Mouse (Mus musculus) hindbrain, embryonic 16.5 days (tissue): Measurements from ENCODE around the gene Fos. TPM values are rescaled to one million over a fixed set of nuclear protein-coding genes. Genes with fewer than 3 reads are reported as not detected.

Experiments
- ATAC-seq: fragments of 200-750 bp; cut with Nextera tagmentation; 2 replicates; pipeline ENCODE4 v1.8.0; 2017; ENCODE audit warnings: moderate TSS enrichment, moderate library complexity
- H3K27ac ChIP-seq: fragments of 300-500 bp; sonication (generic); 2 replicates; pipeline ENCODE4 v1.5.1; 2014; ENCODE audit warnings: low read depth, mild to moderate bottlenecking, control low read depth, low read length, moderate library complexity
- H3K27me3 ChIP-seq: fragments of 300-500 bp; sonication (generic); replicated peaks from 2 replicates; pipeline ENCODE4 v1.6.1; 2014; ENCODE audit warnings: low read length; ENCODE audit not compliant: control insufficient read depth, insufficient read depth
- H3K36me3 ChIP-seq: fragments of 300-500 bp; sonication (generic); 2 replicates; pipeline ENCODE4 v1.6.1; 2014; ENCODE audit warnings: mild to moderate bottlenecking, low read length, moderate library complexity, mixed read lengths; ENCODE audit not compliant: control insufficient read depth, insufficient read depth
- H3K4me1 ChIP-seq: fragments of 300-500 bp; sonication (generic); 2 replicates; pipeline ENCODE4 v1.6.1; 2014; ENCODE audit warnings: low read depth, low read length; ENCODE audit not compliant: control insufficient read depth, insufficient read depth
- H3K4me2 ChIP-seq: fragments of 300-500 bp; sonication (generic); 2 replicates; pipeline ENCODE4 v1.6.1; 2014; ENCODE audit warnings: mild to moderate bottlenecking, low read length, control low read depth, moderate library complexity
- H3K4me3 ChIP-seq: fragments of 300-500 bp; sonication (generic); 2 replicates; pipeline ENCODE4 v1.5.1; 2014; ENCODE audit warnings: mild to moderate bottlenecking, low read length, control low read depth, moderate library complexity
- H3K9ac ChIP-seq: fragments of 300-500 bp; sonication (generic); 2 replicates; pipeline ENCODE4 v1.6.1; 2014; ENCODE audit warnings: low read depth, mild to moderate bottlenecking, control low read depth, low read length, moderate library complexity
- H3K9me3 ChIP-seq: fragments of 300-500 bp; sonication (generic); 2 replicates; pipeline ENCODE4 v1.6.1; 2014; ENCODE audit warnings: mild to moderate bottlenecking, low read length, moderate library complexity; ENCODE audit not compliant: control insufficient read depth
- WGBS: fragments of 180-500 bp; shearing (Covaris S2); extraction: QIAGEN DNeasy Blood & Tissue Kit; methylation state at CpG from one replicate; pipeline ENCODE4 v1.1.7; 2014; 5-methylcytosine and 5-hydroxymethylcytosine counted together
- polyA plus RNA-seq: library from polyadenylated mRNA; unstranded; fragments of >200 nt; fragmentation: Nextera tagmentation; extraction: Ambion mirVana; gene quantifications from 2 replicates; pipeline ENCODE4 v1.2.1, GENCODE M21; 2015

The Fos gene
- polyA plus RNA-seq, 1 experiment from 2014 or later: 3.9 TPM

DNA sequence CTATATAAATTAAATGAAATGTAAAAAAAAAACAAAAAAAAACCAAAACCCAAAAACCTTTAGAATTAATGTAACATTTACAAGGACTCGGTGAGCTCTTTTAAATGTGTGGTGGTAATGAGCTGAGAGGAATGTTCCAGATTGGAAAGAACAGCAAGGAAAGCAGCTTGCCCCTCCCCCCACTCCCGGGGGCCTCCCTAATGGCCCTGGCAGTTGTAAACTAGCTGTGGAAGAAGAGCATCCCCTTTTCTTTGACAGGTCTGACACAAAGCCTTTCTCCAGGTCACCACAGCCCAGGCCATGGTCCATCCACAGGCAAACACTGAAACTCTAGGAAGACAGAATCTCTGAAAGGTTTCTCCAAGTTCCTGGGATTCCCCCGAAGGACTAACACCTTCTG is 5.5 kb downstream of the Fos start:
- Histone ChIP-seq H3K9ac (no peak overlapping the region), H3K27me3 (peaks cover 11% of the 10 kb centered on the region), H3K27ac (no peak overlapping the region), H3K4me2 (no peak overlapping the region), H3K4me3 (no peak overlapping the region), H3K9me3 (no peaks in the 10 kb centered on the region), H3K36me3 (no peaks in the 10 kb centered on the region), H3K4me1 (peaks cover 11% of the 10 kb centered on the region)
- 53% methylated on average over 3 of the region's 3 CpGs for WGBS
- no peak for ATAC-seq

DNA sequence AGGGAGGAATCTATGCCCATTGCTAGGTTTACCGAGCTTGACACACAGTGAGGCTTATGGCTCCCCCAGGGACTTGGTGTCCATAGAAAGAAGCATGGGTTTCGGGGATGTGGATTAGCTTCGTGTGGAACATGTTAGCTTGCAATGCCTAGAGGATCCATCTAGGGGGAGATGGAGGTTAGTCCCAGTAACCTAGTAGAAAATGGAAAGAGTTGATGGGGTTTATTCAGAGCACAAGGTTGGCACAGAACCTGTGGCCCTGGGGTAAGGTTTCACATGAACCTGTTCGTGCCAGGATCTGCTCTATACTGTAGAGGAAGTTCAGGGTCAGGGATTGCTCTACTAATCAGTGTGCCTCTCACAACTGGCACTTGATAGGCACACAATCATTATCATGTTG is 9.5 kb downstream of the Fos start:
- no peak for ATAC-seq
- Histone ChIP-seq H3K27ac (no peak overlapping the region), H3K4me3 (no peak overlapping the region), H3K4me2 (no peak overlapping the region), H3K9me3 (no peaks in the 10 kb centered on the region), H3K36me3 (no peaks in the 10 kb centered on the region), H3K27me3 (no peaks in the 10 kb centered on the region), H3K4me1 (peaks cover 12% of the 10 kb centered on the region), H3K9ac (no peak overlapping the region)
- 22% methylated on average over 4 of the region's 4 CpGs for WGBS

DNA sequence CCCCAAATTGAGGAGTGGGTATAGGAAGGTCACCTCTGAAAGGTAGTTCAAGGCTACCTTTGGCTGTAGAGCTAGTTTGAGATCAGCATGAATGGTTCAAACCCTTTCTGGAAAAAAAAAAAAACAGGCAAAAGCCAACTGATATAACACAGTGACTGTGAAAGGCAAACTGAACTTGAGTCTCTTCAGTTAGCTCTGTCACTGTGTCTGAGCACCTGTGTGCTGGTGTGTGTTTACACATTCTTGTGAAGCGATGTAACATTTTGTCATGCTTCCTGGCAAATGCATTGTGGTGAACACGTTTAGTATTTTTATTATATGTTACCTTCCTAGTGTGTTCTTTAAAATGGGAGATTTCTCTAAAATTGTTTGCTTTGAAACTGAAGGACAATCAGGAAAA is 11.0 kb downstream of the Fos start:
- H3K9ac ChIP-seq: no peak overlapping the region
- 83% methylated on average over 2 of the region's 2 CpGs for WGBS
- ATAC-seq: no peak
- H3K27me3 ChIP-seq: no peaks in the 10 kb centered on the region
- no peaks in the 10 kb centered on the region for H3K9me3 ChIP-seq
- H3K27ac ChIP-seq: no peak overlapping the region
- H3K4me1 ChIP-seq: peaks cover 12% of the 10 kb centered on the region
- no peak overlapping the region for H3K4me3 ChIP-seq
- no peaks in the 10 kb centered on the region for H3K36me3 ChIP-seq
- no peak overlapping the region for H3K4me2 ChIP-seq

DNA sequence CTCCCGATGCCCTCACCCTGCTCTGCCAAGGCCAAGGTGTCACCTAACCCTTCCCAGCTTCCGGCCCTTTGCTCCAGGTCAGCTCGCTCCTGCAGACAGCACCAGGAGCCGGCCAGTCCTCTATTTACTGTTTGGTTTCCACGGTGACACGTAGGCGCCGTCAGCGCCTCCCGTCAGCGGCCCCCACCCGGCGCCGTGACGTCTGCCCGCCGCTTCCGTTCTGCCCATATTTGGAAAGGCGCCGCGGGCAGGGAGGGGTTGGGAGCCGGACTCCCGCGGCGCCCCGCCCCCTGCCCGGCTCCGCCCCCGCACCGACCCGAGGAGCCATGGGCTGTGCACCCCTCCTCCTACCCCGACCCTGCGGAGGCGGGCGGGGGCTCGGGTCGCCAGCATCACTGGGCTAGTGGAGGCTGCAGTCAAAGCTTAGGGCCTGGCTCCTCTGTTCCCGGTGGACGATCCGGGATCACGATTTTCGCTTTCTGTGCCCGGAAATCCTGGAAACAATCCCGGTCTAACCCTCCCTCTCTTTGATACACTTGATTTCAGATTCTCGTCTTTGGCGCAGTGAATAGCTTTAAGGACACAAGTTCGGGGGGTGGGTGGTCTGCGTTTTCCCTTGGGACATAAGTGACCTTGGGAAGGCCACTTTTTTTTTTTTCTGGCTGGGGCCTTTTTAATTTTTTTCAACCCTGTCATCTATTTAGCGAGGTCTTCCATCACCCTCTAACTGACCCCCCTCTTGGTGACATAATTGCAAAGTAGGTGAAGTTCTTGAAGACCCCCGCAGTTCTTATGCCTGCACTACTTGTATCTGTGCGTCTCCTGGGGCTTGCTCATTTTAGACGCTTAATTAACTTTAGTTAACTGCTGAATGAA is 12.4 kb downstream of the Fos start:
- ATAC-seq: peak; percentile 96
- peak overlapping the region; percentile 72 for H3K9ac ChIP-seq
- WGBS: 0% methylated on average over 49 of the region's 52 CpGs
- H3K4me2 ChIP-seq: peak overlapping the region; percentile 89
- H3K4me3 ChIP-seq: peak overlapping the region; percentile 51
- H3K4me1 ChIP-seq: peaks cover 12% of the 10 kb centered on the region
- no peaks in the 10 kb centered on the region for H3K9me3 ChIP-seq
- no peaks in the 10 kb centered on the region for H3K27me3 ChIP-seq
- H3K27ac ChIP-seq: peak overlapping the region; percentile 84
- H3K36me3 ChIP-seq: no peaks in the 10 kb centered on the region

DNA sequence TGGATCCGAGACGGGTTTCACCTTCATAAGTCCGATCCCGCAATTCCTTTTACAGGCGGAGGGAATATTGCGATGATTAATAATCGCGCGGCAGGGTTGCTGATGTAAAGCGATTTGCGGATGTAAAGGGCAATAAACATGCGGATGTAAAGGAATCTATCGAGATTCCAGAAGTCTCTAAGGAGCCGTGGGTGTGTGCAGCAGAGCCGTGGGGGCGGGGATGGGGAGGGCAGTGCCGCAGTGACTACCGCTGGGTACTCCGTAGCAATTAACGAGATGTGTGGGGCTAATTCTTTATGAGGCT is 13.0 kb downstream of the Fos start:
- Histone ChIP-seq H3K36me3 (no peaks in the 10 kb centered on the region), H3K27ac (no peak overlapping the region; the same call in 1 of the 2 replicates), H3K4me3 (peak overlapping the region; percentile 51), H3K9me3 (no peaks in the 10 kb centered on the region), H3K27me3 (no peaks in the 10 kb centered on the region), H3K4me1 (peaks cover 12% of the 10 kb centered on the region), H3K9ac (peak overlapping the region; percentile 72), H3K4me2 (peak overlapping the region; percentile 89)
- ATAC-seq: no peak
- WGBS: under 1% methylated on average over 20 of the region's 20 CpGs

DNA sequence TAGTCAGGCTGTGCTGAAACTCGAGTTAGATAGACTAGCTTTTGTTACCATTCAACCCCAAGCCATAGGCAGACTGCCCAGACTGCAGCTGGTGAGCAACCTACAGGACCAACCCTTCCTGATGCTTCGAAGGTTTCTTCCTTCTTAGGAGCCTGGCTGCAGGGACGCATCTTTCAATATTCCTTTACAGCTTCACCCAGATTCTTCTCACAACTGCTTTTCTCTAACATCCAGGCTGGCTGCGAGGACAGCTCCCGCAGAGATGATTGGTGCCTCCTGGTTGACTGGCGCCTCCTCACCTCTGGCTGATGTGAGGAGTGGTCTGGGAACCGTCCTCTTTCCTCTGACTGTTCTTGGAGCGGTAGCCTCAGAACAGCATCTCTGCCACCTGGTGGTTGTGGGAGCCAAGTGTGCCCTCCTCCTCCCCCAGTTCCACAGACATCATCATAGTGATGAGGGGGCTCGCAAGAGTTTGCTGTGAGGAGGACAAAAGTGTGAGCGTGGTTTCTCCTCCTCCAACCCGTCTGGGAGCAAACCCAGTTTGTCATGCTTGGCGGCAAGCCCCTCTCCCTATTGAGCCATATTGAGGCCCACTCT is 14.0 kb downstream of the Fos start:
- peak overlapping the region; percentile 89 for H3K4me2 ChIP-seq
- peak overlapping the region; percentile 20; the same call in 1 of the 2 replicates for H3K4me3 ChIP-seq
- H3K4me1 ChIP-seq: peaks cover 15% of the 10 kb centered on the region
- peak; percentile 44 for ATAC-seq
- no peak overlapping the region for H3K27ac ChIP-seq
- H3K36me3 ChIP-seq: no peaks in the 10 kb centered on the region
- H3K27me3 ChIP-seq: no peaks in the 10 kb centered on the region
- H3K9me3 ChIP-seq: no peaks in the 10 kb centered on the region
- peak overlapping the region; percentile 47; the same call in 1 of the 2 replicates for H3K9ac ChIP-seq
- WGBS: under 1% methylated on average over 12 of the region's 12 CpGs

DNA sequence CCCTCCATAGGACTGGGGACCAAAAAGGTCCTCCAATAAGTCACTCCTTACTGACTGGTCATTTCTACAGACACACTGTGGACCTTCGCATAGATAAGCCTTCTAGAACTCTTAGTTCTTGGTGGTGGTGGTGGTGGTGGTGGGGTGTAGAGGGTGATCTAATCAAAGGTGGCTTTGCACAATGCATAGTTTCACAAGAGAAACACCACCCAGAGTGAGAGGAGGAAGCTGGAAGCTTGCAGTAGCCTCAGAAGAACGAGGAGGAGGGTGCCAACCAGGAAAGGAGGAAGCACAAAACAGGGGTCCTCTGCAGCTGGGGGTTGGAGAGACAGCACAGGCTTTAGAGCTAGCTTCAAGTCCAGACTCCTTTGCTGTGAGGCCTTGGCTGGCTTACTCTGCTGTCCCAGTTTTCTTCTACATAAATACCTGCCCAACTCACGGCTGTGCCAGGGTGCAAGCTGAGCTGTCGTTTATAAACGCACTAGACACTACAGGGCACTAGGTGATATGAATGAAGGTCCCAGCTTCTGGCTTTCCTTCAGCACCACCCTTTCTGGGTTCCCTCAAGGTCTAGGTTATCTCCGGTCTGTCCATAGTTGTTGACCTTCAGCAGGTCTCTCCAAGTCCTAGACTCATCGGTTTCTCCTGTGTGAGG is 15.7 kb downstream of the Fos start:
- Histone ChIP-seq H3K36me3 (no peaks in the 10 kb centered on the region), H3K9me3 (no peaks in the 10 kb centered on the region), H3K4me2 (no peak overlapping the region), H3K27ac (no peak overlapping the region), H3K9ac (no peak overlapping the region), H3K4me1 (peaks cover 15% of the 10 kb centered on the region), H3K4me3 (no peak overlapping the region), H3K27me3 (no peaks in the 10 kb centered on the region)
- WGBS: 87% methylated on average over 7 of the region's 7 CpGs
- no peak for ATAC-seq

DNA sequence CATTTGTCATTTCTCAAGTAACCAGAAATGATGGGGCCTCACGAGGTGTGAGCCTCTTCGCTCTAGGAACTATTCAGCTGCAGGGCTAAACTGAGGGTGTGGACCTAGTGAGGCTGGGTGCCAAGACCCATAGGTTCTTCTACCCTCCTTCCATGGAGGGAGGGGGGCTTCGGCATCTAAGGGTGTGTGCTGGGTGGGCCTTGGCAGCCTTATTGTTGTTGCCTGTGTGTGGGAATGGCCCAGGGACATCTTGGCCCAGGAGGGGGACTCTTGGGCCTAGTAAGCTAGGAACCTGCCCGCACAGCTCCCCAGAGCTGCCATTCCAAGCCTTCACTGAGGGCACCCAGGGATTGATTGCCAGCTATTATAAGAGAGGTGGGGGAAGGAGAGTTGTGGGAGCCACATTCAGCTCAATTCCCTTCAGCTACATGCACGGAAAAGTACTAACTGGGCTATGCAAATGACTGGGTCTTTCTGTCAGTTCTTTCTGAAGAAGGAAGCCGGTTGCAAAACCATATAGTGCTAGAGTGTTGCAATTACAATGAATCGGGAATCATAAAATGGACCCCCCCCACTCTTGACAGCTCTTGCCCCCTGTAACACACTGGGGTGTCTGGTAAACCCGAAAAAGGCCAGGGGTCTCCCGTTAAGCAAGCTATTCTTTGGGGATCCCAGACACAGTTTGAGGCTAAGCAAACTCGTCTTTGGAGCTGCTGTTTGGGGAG is 16.6 kb downstream of the Fos start:
- Histone ChIP-seq H3K27me3 (no peaks in the 10 kb centered on the region), H3K36me3 (no peaks in the 10 kb centered on the region), H3K27ac (no peak overlapping the region), H3K4me2 (no peak overlapping the region), H3K4me1 (peaks cover 14% of the 10 kb centered on the region), H3K9me3 (no peaks in the 10 kb centered on the region), H3K4me3 (no peak overlapping the region), H3K9ac (no peak overlapping the region)
- WGBS: 65% methylated on average over 10 of the region's 10 CpGs
- ATAC-seq: no peak

DNA sequence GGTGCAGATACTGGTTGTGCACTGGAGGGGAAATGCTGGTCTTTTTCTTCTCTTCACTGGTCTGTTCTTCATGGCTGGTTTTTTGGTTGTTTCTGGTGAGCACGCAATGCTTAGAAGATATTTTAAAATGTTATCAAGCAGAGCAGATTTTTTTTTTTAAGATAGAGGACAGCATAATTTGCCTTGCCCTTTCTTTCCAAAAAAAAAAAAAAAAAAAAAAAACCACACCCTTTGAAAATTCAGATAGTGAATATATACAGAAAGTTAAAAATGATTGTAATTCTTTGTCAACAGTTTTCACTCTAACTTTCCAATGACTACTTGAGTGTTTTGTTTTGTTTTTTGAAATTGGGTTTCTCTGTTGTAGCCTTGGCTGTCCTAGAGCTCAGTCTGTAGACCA is 17.3 kb downstream of the Fos start:
- no peak overlapping the region for H3K27ac ChIP-seq
- no peak for ATAC-seq
- 93% methylated on average over 1 of the region's 1 CpGs for WGBS
- H3K36me3 ChIP-seq: no peaks in the 10 kb centered on the region
- H3K4me2 ChIP-seq: no peak overlapping the region
- H3K9me3 ChIP-seq: no peaks in the 10 kb centered on the region
- no peak overlapping the region for H3K9ac ChIP-seq
- no peak overlapping the region for H3K4me3 ChIP-seq
- peaks cover 11% of the 10 kb centered on the region for H3K4me1 ChIP-seq
- H3K27me3 ChIP-seq: no peaks in the 10 kb centered on the region
